Mouse (Mus musculus) thymus, adult 2 months (tissue): ENCODE measurements around the gene Dsn1.

Experiments
- CTCF ChIP-seq: fragments of 200-500 bp; IDR thresholded peaks from 2 replicates; pipeline ENCODE4 v1.5.1; 2012; ENCODE audit warnings: mild to moderate bottlenecking, control low read depth, low read length, moderate library complexity, borderline replicate concordance; ENCODE audit not compliant: control insufficient read depth, poor library complexity, insufficient read depth; ENCODE audit errors: extremely low read depth
- POLR2A ChIP-seq: fragments of 200-500 bp; IDR thresholded peaks from 2 replicates; pipeline ENCODE4 v1.6.1; 2012; ENCODE audit warnings: mild to moderate bottlenecking, low read length, control low read depth, moderate library complexity; ENCODE audit not compliant: control insufficient read depth, poor library complexity, insufficient read depth; ENCODE audit errors: extremely low read depth

- TF ChIP-seq CTCF, result no peak
- no peak for TF ChIP-seq POLR2A
Observed at GRCm38 (mm10) chr2:157048395-157049181, 41.6 kb upstream of the Dsn1 start.
